ENCODE assay signal across 16 mouse cellular contexts in genomic region chr12:26285939-26286338, GRCm38 (mm10).
DNase-seq lines count a peak whose midpoint lies in the region; ATAC-seq and TF ChIP-seq lines count a peak whose summit lies in the region.
"Had no signal": no experiment of that assay in that cellular context is flagged by ENCODE, and none has a peak within 500 bp of the region (broad histone marks: within the 10 kb centered on the region; RNA-seq: fewer than 3 reads in every experiment).

No protein-coding gene starts in this region.

- H3K4me1 ChIP-seq in kidney, embryonic 14.5 days (ENCODE audit: control insufficient read depth, insufficient read depth, low read length) = peaks cover 10% of the 10 kb centered on the region; the same call in 1 of the 2 replicates
- H3K4me1 ChIP-seq in stomach, embryonic 14.5 days (ENCODE audit: control insufficient read depth, insufficient read depth, low read length) = peaks cover 9% of the 10 kb centered on the region; the same call in 1 of the 2 replicates
- no peaks in the 10 kb centered on the region for H3K4me1 ChIP-seq in stomach, postnatal 0 days (replicated peaks; ENCODE audit: control insufficient read depth, insufficient read depth)
- H3K4me1 ChIP-seq in limb, embryonic 12.5 days (replicated peaks) = peaks cover 35% of the 10 kb centered on the region
- H3K4me1 ChIP-seq in neural tube, embryonic 15.5 days = peaks cover 15% of the 10 kb centered on the region
- H3K4me1 ChIP-seq: heart, embryonic 12.5 days; liver, embryonic 12.5 days; lung, embryonic 15.5 days had no signal

- no peak overlapping the region for H3K27ac ChIP-seq in kidney, embryonic 14.5 days (ENCODE audit: low read depth, low read length)
- H3K27ac ChIP-seq in stomach, embryonic 14.5 days (ENCODE audit: low read length) = 0 out of 2 replicates have a peak overlapping the region, but pooled peaks have one; percentile 15
- H3K27ac ChIP-seq in stomach, postnatal 0 days (replicated peaks) = no peak overlapping the region
- H3K27ac ChIP-seq in limb, embryonic 12.5 days = peak overlapping the region; percentile 36; the same call in 1 of the 2 replicates
- H3K27ac ChIP-seq in neural tube, embryonic 15.5 days (replicated peaks) = peak overlapping the region; percentile 78
- H3K27ac ChIP-seq: liver, embryonic 12.5 days; lung, embryonic 15.5 days had no signal

- no peaks in the 10 kb centered on the region for H3K9me3 ChIP-seq in kidney, embryonic 14.5 days (ENCODE audit: control insufficient read depth, low read length)
- no peaks in the 10 kb centered on the region for H3K9me3 ChIP-seq in stomach, embryonic 14.5 days (ENCODE audit: control insufficient read depth, low read depth, low read length)
- no peaks in the 10 kb centered on the region for H3K9me3 ChIP-seq in stomach, postnatal 0 days (ENCODE audit: control insufficient read depth, low read length)
- 0 out of 2 replicates have a peak, but pooled peaks cover 5% of the 10 kb centered on the region for H3K9me3 ChIP-seq in limb, embryonic 12.5 days
- H3K9me3 ChIP-seq in neural tube, embryonic 15.5 days (replicated peaks) = no peaks in the 10 kb centered on the region
- H3K9me3 ChIP-seq: heart, embryonic 12.5 days; liver, embryonic 12.5 days; lung, embryonic 15.5 days had no signal

- TF ChIP-seq EP300 in stomach, postnatal 0 days (optimal IDR thresholded peaks at IDR 0.05) = no peak

- H3K9ac ChIP-seq in kidney, embryonic 14.5 days (ENCODE audit: low read depth, low read length) = no peak overlapping the region
- H3K9ac ChIP-seq in stomach, embryonic 14.5 days (replicated peaks; ENCODE audit: low read depth, low read length) = no peak overlapping the region
- no peak overlapping the region for H3K9ac ChIP-seq in stomach, postnatal 0 days (ENCODE audit: low read length)
- no peak overlapping the region for H3K9ac ChIP-seq in limb, embryonic 12.5 days (replicated peaks)
- H3K9ac ChIP-seq in neural tube, embryonic 15.5 days (replicated peaks) = no peak overlapping the region
- H3K9ac ChIP-seq: heart, embryonic 12.5 days; liver, embryonic 12.5 days; lung, embryonic 15.5 days had no signal

- no peaks in the 10 kb centered on the region for H3K27me3 ChIP-seq in kidney, embryonic 14.5 days (ENCODE audit: control insufficient read depth, insufficient read depth, low read length)
- H3K27me3 ChIP-seq in stomach, embryonic 14.5 days (ENCODE audit: control insufficient read depth, insufficient read depth, low read length) = no peaks in the 10 kb centered on the region
- no peaks in the 10 kb centered on the region for H3K27me3 ChIP-seq in stomach, postnatal 0 days (ENCODE audit: control insufficient read depth, insufficient read depth, low read length)
- peaks cover 7% of the 10 kb centered on the region; the same call in 1 of the 2 replicates for H3K27me3 ChIP-seq in limb, embryonic 12.5 days
- H3K27me3 ChIP-seq in neural tube, embryonic 15.5 days (replicated peaks) = no peaks in the 10 kb centered on the region
- H3K27me3 ChIP-seq: heart, embryonic 12.5 days; liver, embryonic 12.5 days; lung, embryonic 15.5 days had no signal

- no peaks in the 10 kb centered on the region for H3K36me3 ChIP-seq in kidney, embryonic 14.5 days (ENCODE audit: control insufficient read depth, insufficient read depth, low read length)
- no peaks in the 10 kb centered on the region for H3K36me3 ChIP-seq in stomach, embryonic 14.5 days (ENCODE audit: control insufficient read depth, insufficient read depth, low read length)
- H3K36me3 ChIP-seq in stomach, postnatal 0 days (ENCODE audit: control insufficient read depth, insufficient read depth, low read length) = no peaks in the 10 kb centered on the region
- H3K36me3 ChIP-seq in limb, embryonic 12.5 days = no peaks in the 10 kb centered on the region
- H3K36me3 ChIP-seq in neural tube, embryonic 15.5 days = no peaks in the 10 kb centered on the region
- H3K36me3 ChIP-seq: heart, embryonic 12.5 days; liver, embryonic 12.5 days; lung, embryonic 15.5 days had no signal

- 19% methylated on average over 8 of the region's 8 CpGs for WGBS in kidney, embryonic 14.5 days
- 41% methylated on average over 8 of the region's 8 CpGs for WGBS in stomach, embryonic 14.5 days
- 54% methylated on average over 8 of the region's 8 CpGs for WGBS in stomach, postnatal 0 days
- 25% methylated on average over 8 of the region's 8 CpGs for WGBS in limb, embryonic 12.5 days
- 13% methylated on average over 8 of the region's 8 CpGs for WGBS in neural tube, embryonic 15.5 days

- TF ChIP-seq CTCF in stomach, postnatal 0 days (IDR thresholded peaks at IDR 0.05; ENCODE audit: low read depth) = no peak

- peak; percentile 85 for ATAC-seq in kidney, embryonic 14.5 days (ENCODE audit: low FRiP score, low TSS enrichment)
- ATAC-seq in stomach, embryonic 14.5 days (ENCODE audit: insufficient number of reproducible peaks, insufficient read depth, low FRiP score, low read depth) = no peak
- ATAC-seq in stomach, postnatal 0 days (ENCODE audit: low FRiP score, low TSS enrichment) = no peak
- ATAC-seq in limb, embryonic 12.5 days (ENCODE audit: insufficient number of reproducible peaks, insufficient read depth, low FRiP score, low TSS enrichment, low read depth) = peak; percentile 28; the same call in 1 of the 2 replicates
- peak; percentile 73; the same call in 1 of the 2 replicates for ATAC-seq in neural tube, embryonic 15.5 days (ENCODE audit: low FRiP score)
- ATAC-seq: liver, embryonic 12.5 days had no signal

- intact Hi-C loops in heart, postnatal 25 days (cut with DNase I) = no loop called here

- DNase-seq in kidney, adult 11 months = no peak
- DNase-seq in stomach, postnatal 0 days (ENCODE audit: low spot score) = no peak
- no peak for DNase-seq in heart, postnatal 25 days (ENCODE audit: low spot score)
- no peak for DNase-seq in frontal cortex, postnatal 25 days (ENCODE audit: low spot score in 2 of 2)
- DNase-seq: adrenal gland, adult 8-10 months; cerebellum, adult 9-10 months; gastrocnemius, postnatal 36 days; heart, postnatal 4 days; thymus, postnatal 4 days had no signal

- no peak overlapping the region for H3K4me2 ChIP-seq in kidney, embryonic 14.5 days (replicated peaks; ENCODE audit: low read depth, low read length)
- H3K4me2 ChIP-seq in stomach, embryonic 14.5 days (replicated peaks; ENCODE audit: low read depth, low read length) = no peak overlapping the region
- no peak overlapping the region for H3K4me2 ChIP-seq in stomach, postnatal 0 days (replicated peaks; ENCODE audit: low read depth)
- peak overlapping the region; percentile 27; the same call in 1 of the 2 replicates for H3K4me2 ChIP-seq in limb, embryonic 12.5 days
- no peak overlapping the region for H3K4me2 ChIP-seq in neural tube, embryonic 15.5 days
- H3K4me2 ChIP-seq: heart, embryonic 12.5 days; liver, embryonic 12.5 days; lung, embryonic 15.5 days had no signal

- no peak overlapping the region for H3K4me3 ChIP-seq in kidney, embryonic 14.5 days (ENCODE audit: low read length)
- H3K4me3 ChIP-seq in stomach, embryonic 14.5 days (ENCODE audit: low read depth, low read length) = no peak overlapping the region
- H3K4me3 ChIP-seq in stomach, postnatal 0 days (ENCODE audit: low read depth, low read length) = no peak overlapping the region
- no peak overlapping the region for H3K4me3 ChIP-seq in limb, embryonic 12.5 days (replicated peaks)
- H3K4me3 ChIP-seq in neural tube, embryonic 15.5 days (replicated peaks) = no peak overlapping the region
- H3K4me3 ChIP-seq: heart, embryonic 12.5 days; liver, embryonic 12.5 days; lung, embryonic 15.5 days had no signal

Comparison
In these comparisons a context has a peak if more than half of its experiments do, and no peak if none do; other contexts are left out.
1. H3K27ac ChIP-seq: peak in stomach, embryonic 14.5 days (single experiment), limb, embryonic 12.5 days (single experiment) and neural tube, embryonic 15.5 days (single experiment); none in kidney, embryonic 14.5 days (single experiment) and stomach, postnatal 0 days (single experiment).
2. ATAC-seq: peak in kidney, embryonic 14.5 days (single experiment), limb, embryonic 12.5 days (single experiment) and neural tube, embryonic 15.5 days (single experiment); none in stomach, embryonic 14.5 days (single experiment) and stomach, postnatal 0 days (single experiment).